Mouse (Mus musculus): ENCODE results near the gene Morc2a.

GRCm38 (mm10) chr11:3710203-3710602, 61.2 kb downstream of the Morc2a start:
- TF ChIP-seq CTCF (IDR thresholded peaks at IDR 0.05), result no peak
- TF ChIP-seq EP300 (IDR thresholded peaks at IDR 0.05; ENCODE audit: insufficient read depth, low read depth, low read length), result no peak
